Mouse (Mus musculus) forebrain, postnatal 0 days (tissue): ENCODE data around the gene Clec16a. TPM values are rescaled to one million over a fixed set of nuclear protein-coding genes. Genes with fewer than 3 reads are reported as not detected.
A peak's percentile ranks its signal among the peaks of the same experiment; 100 is the strongest.

Experiments used
- ATAC-seq: fragments of 200-750 bp; cut with Nextera tagmentation; 2 replicates; pipeline ENCODE4 v1.8.0; 2017; ENCODE audit warnings: mild to moderate bottlenecking, moderate library complexity
- DNase-seq: peaks from one replicate; pipeline ENCODE4 v3.0.0-alpha.2; 2015
- H3K27ac ChIP-seq: fragments of 300-500 bp; sonication (generic); 2 replicates; pipeline ENCODE4 v1.5.1; 2014; ENCODE audit warnings: low read depth, mild to moderate bottlenecking, antibody characterized with exemption, low read length, moderate library complexity, mixed read lengths
- H3K27me3 ChIP-seq: fragments of 300-500 bp; sonication (generic); 2 replicates; pipeline ENCODE4 v1.6.1; 2014; ENCODE audit warnings: mild to moderate bottlenecking, low read length, mixed read lengths; ENCODE audit not compliant: insufficient read depth
- H3K36me3 ChIP-seq: fragments of 300-500 bp; sonication (generic); 2 replicates; pipeline ENCODE4 v1.6.1; 2014; ENCODE audit warnings: mild to moderate bottlenecking, moderate library complexity; ENCODE audit not compliant: insufficient read depth
- H3K4me1 ChIP-seq: fragments of 300-500 bp; sonication (generic); 2 replicates; pipeline ENCODE4 v1.6.1; 2014; ENCODE audit warnings: antibody characterized with exemption; ENCODE audit not compliant: insufficient read depth
- H3K4me2 ChIP-seq: fragments of 300-500 bp; sonication (generic); 2 replicates; pipeline ENCODE4 v1.6.1; 2014; ENCODE audit warnings: low read depth, mild to moderate bottlenecking, moderate library complexity
- H3K4me3 ChIP-seq: fragments of 300-500 bp; sonication (generic); 2 replicates; pipeline ENCODE4 v1.5.1; 2014; ENCODE audit warnings: low read depth, low read length, mixed read lengths
- H3K9ac ChIP-seq: fragments of 300-500 bp; sonication (generic); 2 replicates; pipeline ENCODE4 v1.6.1; 2014; ENCODE audit warnings: mild to moderate bottlenecking
- H3K9me3 ChIP-seq: fragments of 300-500 bp; sonication (generic); 2 replicates; pipeline ENCODE4 v1.6.1; 2016; ENCODE audit warnings: low read length
- CTCF ChIP-seq: sonication (generic); IDR thresholded peaks from 2 replicates; pipeline ENCODE4 v1.5.1; 2016; ENCODE audit warnings: antibody characterized with exemption, control low read depth, low read depth
- WGBS: fragments of 180-500 bp; shearing (Covaris S2); extraction: QIAGEN DNeasy Blood & Tissue Kit; methylation state at CpG from one replicate; pipeline ENCODE4 v1.1.7; 2014; 5-methylcytosine and 5-hydroxymethylcytosine counted together
- polyA plus RNA-seq: library from polyadenylated mRNA; unstranded; fragments of >200 nt; fragmentation: Nextera tagmentation; extraction: Ambion mirVana; gene quantifications from 2 replicates; pipeline ENCODE4 v1.2.1, GENCODE M21; 2015
- total RNA-seq: library from RNA; depleted of rRNA; stranded (reverse); fragments of >200 nt; gene quantifications from 2 replicates; pipeline ENCODE4 v1.2.3, GENCODE M21; 2014

Gene Clec16a
- total and polyA plus RNA-seq, 2 experiments from 2014 or later, result 52.3 to 65.8 TPM

GRCm38 (mm10) chr16:10739854-10740398 lies 194.8 kb downstream of the Clec16a start:
- DNase-seq, result no peak
- no peak overlapping the region for H3K4me3 ChIP-seq
- H3K36me3 ChIP-seq, result no peaks in the 10 kb centered on the region
- 79% methylated on average over 9 of the region's 9 CpGs for WGBS
- no peak for ATAC-seq
- H3K27me3 ChIP-seq, result no peaks in the 10 kb centered on the region
- H3K27ac ChIP-seq, result no peak overlapping the region
- H3K4me1 ChIP-seq, result no peaks in the 10 kb centered on the region
- no peak overlapping the region for H3K4me2 ChIP-seq
- no peaks in the 10 kb centered on the region for H3K9me3 ChIP-seq
- H3K9ac ChIP-seq, result no peak overlapping the region
- TF ChIP-seq CTCF, result no peak

- no peaks in the 10 kb centered on the region for H3K27me3 ChIP-seq
- no peak for TF ChIP-seq CTCF
- H3K9ac ChIP-seq, result no peak overlapping the region
- H3K4me3 ChIP-seq, result no peak overlapping the region
- H3K9me3 ChIP-seq, result no peaks in the 10 kb centered on the region
- H3K4me2 ChIP-seq, result no peak overlapping the region
- no peak overlapping the region for H3K27ac ChIP-seq
- ATAC-seq (no peak), DNase-seq (no peak)
- no peaks in the 10 kb centered on the region for H3K36me3 ChIP-seq
- 84% methylated on average over 2 of the region's 2 CpGs for WGBS
- H3K4me1 ChIP-seq, result no peaks in the 10 kb centered on the region
Measured at GRCm38 (mm10) chr16:10741082-10741481, 195.9 kb downstream of the Clec16a start.

GRCm38 (mm10) chr16:10749226-10749625 lies 204.1 kb downstream of the Clec16a start:
- Histone ChIP-seq H3K4me3 (no peak overlapping the region), H3K9me3 (no peaks in the 10 kb centered on the region), H3K27ac (no peak overlapping the region), H3K9ac (no peak overlapping the region), H3K27me3 (no peaks in the 10 kb centered on the region), H3K4me1 (no peaks in the 10 kb centered on the region), H3K4me2 (no peak overlapping the region), H3K36me3 (no peaks in the 10 kb centered on the region)
- DNase-seq, result no peak
- 0 out of 2 replicates have a peak, but pooled peaks have one; percentile 8 for ATAC-seq
- no peak for TF ChIP-seq CTCF
- 82% methylated on average over 7 of the region's 7 CpGs for WGBS

GRCm38 (mm10) chr16:10749824-10750223 lies 204.7 kb downstream of the Clec16a start:
- no peak for TF ChIP-seq CTCF
- Histone ChIP-seq H3K9me3 (no peaks in the 10 kb centered on the region), H3K4me1 (no peaks in the 10 kb centered on the region), H3K4me2 (no peak overlapping the region), H3K9ac (no peak overlapping the region), H3K36me3 (no peaks in the 10 kb centered on the region), H3K27me3 (no peaks in the 10 kb centered on the region), H3K27ac (no peak overlapping the region), H3K4me3 (no peak overlapping the region)
- 46% methylated on average over 7 of the region's 7 CpGs for WGBS
- DNase-seq, result peak; percentile 32
- ATAC-seq, result peak; percentile 54

- Histone ChIP-seq H3K4me1 (no peaks in the 10 kb centered on the region), H3K9ac (no peak overlapping the region), H3K36me3 (no peaks in the 10 kb centered on the region), H3K27ac (no peak overlapping the region), H3K27me3 (no peaks in the 10 kb centered on the region), H3K9me3 (no peaks in the 10 kb centered on the region), H3K4me3 (no peak overlapping the region), H3K4me2 (no peak overlapping the region)
- no peak for TF ChIP-seq CTCF
- 86% methylated on average over 3 of the region's 3 CpGs for WGBS
- DNase-seq (no peak), ATAC-seq (no peak)
Measured at GRCm38 (mm10) chr16:10754521-10755296, 209.6 kb downstream of the Clec16a start.

GRCm38 (mm10) chr16:10756168-10756567 lies 211.0 kb downstream of the Clec16a start:
- Histone ChIP-seq H3K36me3 (no peaks in the 10 kb centered on the region), H3K4me1 (no peaks in the 10 kb centered on the region), H3K4me3 (no peak overlapping the region), H3K27me3 (no peaks in the 10 kb centered on the region), H3K9ac (no peak overlapping the region), H3K27ac (no peak overlapping the region), H3K4me2 (no peak overlapping the region), H3K9me3 (no peaks in the 10 kb centered on the region)
- DNase-seq (no peak), ATAC-seq (no peak)
- TF ChIP-seq CTCF, result no peak
- 81% methylated on average over 5 of the region's 6 CpGs for WGBS

GRCm38 (mm10) chr16:10761182-10761581 lies 216.0 kb downstream of the Clec16a start:
- no peaks in the 10 kb centered on the region for H3K36me3 ChIP-seq
- TF ChIP-seq CTCF, result no peak
- H3K27ac ChIP-seq, result no peak overlapping the region
- ATAC-seq, result no peak
- H3K27me3 ChIP-seq, result no peaks in the 10 kb centered on the region
- H3K4me2 ChIP-seq, result no peak overlapping the region
- H3K4me1 ChIP-seq, result no peaks in the 10 kb centered on the region
- WGBS, result 81% methylated on average over 8 of the region's 8 CpGs
- no peaks in the 10 kb centered on the region for H3K9me3 ChIP-seq
- no peak for DNase-seq
- no peak overlapping the region for H3K4me3 ChIP-seq
- no peak overlapping the region for H3K9ac ChIP-seq
